Mouse (Mus musculus) megakaryocyte, embryonic 14.5 days (primary cell): ENCODE results near the gene Grip1. TPM values are rescaled to one million over a fixed set of nuclear protein-coding genes. Genes with fewer than 3 reads are reported as not detected.

Experiments used
- H3K27me3 ChIP-seq: replicated peaks from 2 replicates; pipeline ENCODE3; 2012; ENCODE audit warnings: inconsistent platforms
- H3K36me3 ChIP-seq: replicated peaks from 2 replicates; pipeline ENCODE3; 2012; ENCODE audit warnings: low read length, inconsistent platforms, mixed read lengths
- H3K4me1 ChIP-seq: 2 replicates; pipeline ENCODE4 v1.6.1; 2012; ENCODE audit warnings: inconsistent platforms
- H3K4me3 ChIP-seq: replicated peaks from 2 replicates; pipeline ENCODE3; 2012; ENCODE audit warnings: moderate library complexity, mild to moderate bottlenecking, inconsistent platforms
- H3K9me3 ChIP-seq: 2 replicates; pipeline ENCODE4 v1.6.1; 2012; ENCODE audit warnings: inconsistent platforms
- FLI1 ChIP-seq: IDR thresholded peaks from 2 replicates; pipeline ENCODE4 v1.6.1; 2012; ENCODE audit warnings: low read length, inconsistent platforms, mixed read lengths
- GATA1 ChIP-seq: IDR thresholded peaks from 3 replicates; pipeline ENCODE4 v1.6.1; 2012; ENCODE audit warnings: mixed read lengths, low read length, inconsistent platforms, borderline replicate concordance
- polyA plus RNA-seq: library from polyadenylated mRNA; stranded (reverse); fragments of >175 nt; gene quantifications from 2 replicates; pipeline ENCODE4 v1.2.3, GENCODE M21; 2012; ENCODE audit warnings: low replicate concordance; ENCODE audit not compliant: insufficient read depth

Gene Grip1
- polyA plus RNA-seq, 1 experiment = 0.08 TPM

- H3K4me1 ChIP-seq = no peaks in the 10 kb centered on the region
- 0 out of 2 replicates have a peak, but pooled peaks cover 7% of the 10 kb centered on the region for H3K9me3 ChIP-seq
- TF ChIP-seq FLI1 (no peak), GATA1 (no peak)
- H3K4me3 ChIP-seq = no peak overlapping the region
- no peaks in the 10 kb centered on the region for H3K36me3 ChIP-seq
- no peaks in the 10 kb centered on the region for H3K27me3 ChIP-seq
Observed at GRCm38 (mm10) chr10:119778871-119779270, 325.2 kb downstream of the Grip1 start.

GRCm38 (mm10) chr10:119779657-119780056 is 326.0 kb downstream of the Grip1 start:
- H3K9me3 ChIP-seq = 0 out of 2 replicates have a peak, but pooled peaks cover 7% of the 10 kb centered on the region
- no peaks in the 10 kb centered on the region for H3K4me1 ChIP-seq
- H3K36me3 ChIP-seq = no peaks in the 10 kb centered on the region
- H3K4me3 ChIP-seq = no peak overlapping the region
- TF ChIP-seq FLI1 (no peak), GATA1 (no peak)
- H3K27me3 ChIP-seq = no peaks in the 10 kb centered on the region

GRCm38 (mm10) chr10:119790507-119790906 is 336.9 kb downstream of the Grip1 start:
- H3K4me1 ChIP-seq = no peaks in the 10 kb centered on the region
- H3K27me3 ChIP-seq = no peaks in the 10 kb centered on the region
- H3K36me3 ChIP-seq = no peaks in the 10 kb centered on the region
- TF ChIP-seq FLI1 = no peak
- no peak for TF ChIP-seq GATA1
- no peak overlapping the region for H3K4me3 ChIP-seq
- no peaks in the 10 kb centered on the region for H3K9me3 ChIP-seq

- Histone ChIP-seq H3K4me1 (no peaks in the 10 kb centered on the region), H3K9me3 (no peaks in the 10 kb centered on the region), H3K36me3 (no peaks in the 10 kb centered on the region), H3K27me3 (no peaks in the 10 kb centered on the region), H3K4me3 (no peak overlapping the region)
- TF ChIP-seq GATA1 = no peak
- no peak for TF ChIP-seq FLI1
Observed at GRCm38 (mm10) chr10:119802421-119802820, 348.8 kb downstream of the Grip1 start.

- no peaks in the 10 kb centered on the region for H3K4me1 ChIP-seq
- H3K27me3 ChIP-seq = no peaks in the 10 kb centered on the region
Observed at GRCm38 (mm10) chr10:119803633-119804422, 350.2 kb downstream of the Grip1 start.

GRCm38 (mm10) chr10:119804423-119804814 is 350.8 kb downstream of the Grip1 start:
- peaks cover 9% of the 10 kb centered on the region for H3K9me3 ChIP-seq
- H3K27me3 ChIP-seq = no peaks in the 10 kb centered on the region
- H3K36me3 ChIP-seq = no peaks in the 10 kb centered on the region
- TF ChIP-seq FLI1 (no peak), GATA1 (no peak)
- no peak overlapping the region for H3K4me3 ChIP-seq
- H3K4me1 ChIP-seq = no peaks in the 10 kb centered on the region

More at GRCm38 (mm10) chr10:119803633-119804422, 350.2 kb downstream of the Grip1 start:
- TF ChIP-seq GATA1 = no peak
- no peak for TF ChIP-seq FLI1
- H3K9me3 ChIP-seq = peaks cover 6% of the 10 kb centered on the region; the same call in 1 of the 2 replicates
- H3K36me3 ChIP-seq = no peaks in the 10 kb centered on the region
- no peak overlapping the region for H3K4me3 ChIP-seq

GRCm38 (mm10) chr10:119805082-119805481 is 351.5 kb downstream of the Grip1 start:
- no peaks in the 10 kb centered on the region for H3K36me3 ChIP-seq
- peaks cover 15% of the 10 kb centered on the region for H3K9me3 ChIP-seq
- no peak overlapping the region for H3K4me3 ChIP-seq
- H3K27me3 ChIP-seq = no peaks in the 10 kb centered on the region
- H3K4me1 ChIP-seq = no peaks in the 10 kb centered on the region
- TF ChIP-seq FLI1 (no peak), GATA1 (no peak)

- Histone ChIP-seq H3K36me3 (no peaks in the 10 kb centered on the region), H3K4me1 (no peaks in the 10 kb centered on the region), H3K9me3 (peaks cover 20% of the 10 kb centered on the region), H3K27me3 (no peaks in the 10 kb centered on the region), H3K4me3 (no peak overlapping the region)
- TF ChIP-seq FLI1 = no peak
Observed at GRCm38 (mm10) chr10:119806151-119806550, 352.5 kb downstream of the Grip1 start.

- H3K36me3 ChIP-seq = no peaks in the 10 kb centered on the region
- TF ChIP-seq FLI1 (no peak), GATA1 (no peak)
- H3K4me1 ChIP-seq = no peaks in the 10 kb centered on the region
- peaks cover 30% of the 10 kb centered on the region for H3K9me3 ChIP-seq
- H3K4me3 ChIP-seq = no peak overlapping the region
- no peaks in the 10 kb centered on the region for H3K27me3 ChIP-seq
Observed at GRCm38 (mm10) chr10:119808384-119808783, 354.8 kb downstream of the Grip1 start.

GRCm38 (mm10) chr10:119814087-119814486 is 360.5 kb downstream of the Grip1 start:
- Histone ChIP-seq H3K9me3 (peaks cover 30% of the 10 kb centered on the region), H3K4me3 (no peak overlapping the region), H3K4me1 (no peaks in the 10 kb centered on the region), H3K36me3 (no peaks in the 10 kb centered on the region), H3K27me3 (no peaks in the 10 kb centered on the region)
- no peak for TF ChIP-seq GATA1
- TF ChIP-seq FLI1 = no peak
